Mouse (Mus musculus): ENCODE measurements at regions not wholly inside any gene's neighbourhood (a gene's known extent, or its start where the extent isn't known, plus 50 kb on each side); places are given as distances from the start of the nearest gene placed in this dataset.

DNA sequence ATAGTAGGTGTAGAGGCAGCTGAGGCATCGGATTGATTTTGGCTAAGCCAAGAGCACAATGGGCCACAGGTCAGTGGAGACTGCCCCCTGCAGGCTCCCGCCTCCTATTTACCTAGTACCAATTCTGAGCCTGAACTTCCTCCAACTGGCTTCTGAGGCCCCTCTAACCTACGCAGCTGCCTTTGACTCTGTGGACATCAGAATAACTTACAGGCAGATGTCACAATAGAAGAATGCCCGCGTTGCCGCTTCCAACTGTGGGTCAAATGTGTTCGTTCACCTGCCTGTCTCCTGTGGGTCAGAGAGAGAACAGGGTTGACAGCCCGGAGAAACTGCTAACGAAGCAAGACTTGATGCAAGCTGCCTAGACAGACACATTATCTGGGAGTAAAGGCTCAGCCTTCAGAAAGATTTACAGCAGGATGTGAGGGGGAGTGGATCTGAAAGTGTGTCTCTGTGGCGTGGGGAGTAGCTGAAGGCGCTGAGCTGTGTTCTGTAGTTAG lies 153.2 kb downstream of the Gm10260 start (continued):
- TF ChIP-seq CHD2 (IDR thresholded peaks at IDR 0.05; ENCODE audit: low read length): no peak
- no peak for TF ChIP-seq POLR2A (IDR thresholded peaks at IDR 0.05; ENCODE audit: control insufficient read depth in 1 of 2, insufficient read depth in 1 of 2, low read depth in 1 of 2, low read length in 2 of 2, poor library complexity in 1 of 2)

DNA sequence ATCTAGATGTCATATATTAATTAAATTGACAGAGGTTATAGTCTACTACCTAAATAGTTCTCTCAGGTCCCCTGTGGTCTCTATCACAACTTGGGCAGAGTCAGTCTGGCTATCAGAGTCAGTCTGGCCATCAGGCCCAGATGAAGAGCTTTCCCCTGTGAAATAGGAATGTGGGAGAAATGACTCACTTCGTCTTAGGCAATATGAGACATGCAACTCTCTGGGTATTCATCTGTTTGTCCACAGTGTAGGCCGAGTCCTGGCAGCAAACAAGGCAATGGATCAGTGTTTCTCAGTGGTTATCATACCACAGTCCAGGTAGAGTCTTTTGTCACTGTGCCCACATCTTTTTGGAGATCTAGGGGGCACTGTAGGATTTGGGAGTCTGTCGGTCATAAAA lies 156.0 kb downstream of the Gm10260 start:
- Histone ChIP-seq H3K27ac (ENCODE audit: control insufficient read depth, low read depth, low read length) (no peak overlapping the region), H3K36me3 (ENCODE audit: control insufficient read depth in 1 of 2, insufficient read depth in 2 of 2, low read length in 2 of 2) (no peaks in the 10 kb centered on the region), H3K9me3 (replicated peaks; ENCODE audit: insufficient read depth, low read length) (no peaks in the 10 kb centered on the region), H3K4me3 (ENCODE audit: control insufficient read depth in 1 of 2, insufficient read depth in 1 of 2, low read depth in 2 of 2, low read length in 2 of 2) (no peak overlapping the region), H3K4me1 (ENCODE audit: control insufficient read depth in 1 of 2, insufficient read depth in 2 of 2, low read length in 2 of 2) (no peaks in the 10 kb centered on the region), H3K27me3 (ENCODE audit: control insufficient read depth in 1 of 2, insufficient read depth in 2 of 2, low read length in 2 of 2) (no peaks in the 10 kb centered on the region), H3K79me2 (ENCODE audit: control insufficient read depth, insufficient read depth, low read length, poor library complexity) (no peaks in the 10 kb centered on the region), H3K9ac (ENCODE audit: control insufficient read depth, low read depth, low read length, poor library complexity, severe bottlenecking) (no peak overlapping the region)
- no peak for DNase-seq (ENCODE audit: low read depth, low spot score)
- TF ChIP-seq RCOR1 (IDR thresholded peaks at IDR 0.05; ENCODE audit: low read depth, low read length) (no peak), MXI1 (IDR thresholded peaks at IDR 0.05; ENCODE audit: low read depth, low read length) (no peak), TBP (IDR thresholded peaks at IDR 0.05; ENCODE audit: low read depth, low read length) (no peak), ZC3H11A (IDR thresholded peaks at IDR 0.05; ENCODE audit: low read depth, low read length) (no peak), UBTF (IDR thresholded peaks at IDR 0.05; ENCODE audit: borderline replicate concordance, insufficient read depth, low read depth, low read length) (no peak), ETS1 (IDR thresholded peaks at IDR 0.05; ENCODE audit: low read depth, low read length) (no peak), MAX (IDR thresholded peaks at IDR 0.05; ENCODE audit: low read length) (no peak), E2F4 (IDR thresholded peaks at IDR 0.05; ENCODE audit: borderline replicate concordance, low read depth, low read length) (no peak), SIN3A (IDR thresholded peaks at IDR 0.05; ENCODE audit: low read length) (no peak), MEF2A (IDR thresholded peaks at IDR 0.05; ENCODE audit: extremely low read depth, insufficient replicate concordance, low read depth, low read length, poor library complexity, severe bottlenecking) (no peak), MAFK (IDR thresholded peaks at IDR 0.05; ENCODE audit: borderline replicate concordance, low read depth, low read length) (no peak), MYB (IDR thresholded peaks at IDR 0.05; ENCODE audit: low read depth, low read length) (no peak), USF2 (IDR thresholded peaks at IDR 0.05; ENCODE audit: borderline replicate concordance in 1 of 2, insufficient read depth in 1 of 2, low read depth in 1 of 2, low read length in 2 of 2) (no peak)

DNA sequence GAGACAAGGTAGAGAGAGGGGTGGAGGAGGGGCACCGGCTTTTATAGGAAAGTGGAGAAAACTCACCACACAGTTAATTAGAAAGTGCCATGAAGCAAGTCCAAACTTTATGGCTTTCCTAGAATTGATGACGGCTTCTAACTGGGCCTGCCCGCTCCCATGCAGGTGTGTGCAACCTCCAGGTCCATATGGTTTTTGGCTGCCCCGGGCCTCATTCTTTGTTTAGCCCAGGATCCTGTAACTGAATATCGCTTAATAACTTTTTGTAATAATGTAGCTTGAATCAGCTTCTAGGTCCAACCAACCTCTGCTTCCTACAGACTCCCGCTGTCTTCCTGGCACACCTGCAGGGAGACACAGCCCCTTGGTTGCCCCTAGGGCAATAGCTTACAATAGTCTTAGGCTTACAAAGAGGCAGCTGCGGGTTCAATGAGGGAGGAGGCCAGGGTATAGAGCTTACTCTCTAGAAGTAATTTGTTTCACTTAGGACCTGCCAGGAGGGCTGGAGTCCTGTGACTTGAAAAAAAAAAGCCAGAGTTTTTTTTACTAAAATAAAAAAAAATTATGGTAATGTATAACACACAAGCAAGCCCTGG lies 159.2 kb downstream of the Gm10260 start:
- H3K9me3 ChIP-seq (replicated peaks; ENCODE audit: insufficient read depth, low read length): no peaks in the 10 kb centered on the region

More for the DNA sequence above, 159.2 kb downstream of the Gm10260 start:
- no peaks in the 10 kb centered on the region for H3K36me3 ChIP-seq (ENCODE audit: control insufficient read depth in 1 of 2, insufficient read depth in 2 of 2, low read length in 2 of 2)
- H3K27ac ChIP-seq (ENCODE audit: control insufficient read depth, low read depth, low read length): no peak overlapping the region
- TF ChIP-seq SIN3A (IDR thresholded peaks at IDR 0.05; ENCODE audit: low read length) (no peak), ETS1 (IDR thresholded peaks at IDR 0.05; ENCODE audit: low read depth, low read length) (no peak), USF2 (IDR thresholded peaks at IDR 0.05; ENCODE audit: borderline replicate concordance in 1 of 2, insufficient read depth in 1 of 2, low read depth in 1 of 2, low read length in 2 of 2) (no peak), KAT2A (conservative IDR thresholded peaks at IDR 0.05; ENCODE audit: low read depth, low read length) (no peak), POLR2AphosphoS2 (IDR thresholded peaks at IDR 0.05; ENCODE audit: low read length) (no peak), NELFE (IDR thresholded peaks at IDR 0.05; ENCODE audit: low read depth, low read length) (no peak), EP300 (IDR thresholded peaks at IDR 0.05; ENCODE audit: low read depth in 1 of 2, low read length in 2 of 2) (no peak), ZNF384 (IDR thresholded peaks at IDR 0.05; ENCODE audit: low read depth, low read length) (no peak), GABPA (IDR thresholded peaks at IDR 0.05; ENCODE audit: low read depth, low read length) (no peak), E2F4 (IDR thresholded peaks at IDR 0.05; ENCODE audit: borderline replicate concordance, low read depth, low read length) (no peak), ZMIZ1 (IDR thresholded peaks at IDR 0.05; ENCODE audit: low read depth, low read length) (no peak), MYB (IDR thresholded peaks at IDR 0.05; ENCODE audit: low read depth, low read length) (no peak)
- H3K27me3 ChIP-seq (ENCODE audit: control insufficient read depth in 1 of 2, insufficient read depth in 2 of 2, low read length in 2 of 2): no peaks in the 10 kb centered on the region
- no peak overlapping the region for H3K9ac ChIP-seq (ENCODE audit: control insufficient read depth, low read depth, low read length, poor library complexity, severe bottlenecking)
- H3K4me3 ChIP-seq (ENCODE audit: control insufficient read depth in 1 of 2, insufficient read depth in 1 of 2, low read depth in 2 of 2, low read length in 2 of 2): no peak overlapping the region
- H3K79me2 ChIP-seq (ENCODE audit: control insufficient read depth, insufficient read depth, low read length, poor library complexity): no peaks in the 10 kb centered on the region
- DNase-seq (ENCODE audit: low read depth, low spot score): no peak
- H3K4me1 ChIP-seq (ENCODE audit: control insufficient read depth in 1 of 2, insufficient read depth in 2 of 2, low read length in 2 of 2): no peaks in the 10 kb centered on the region

Data from MEL (cell line).